Mouse (Mus musculus) heart, adult 2 months (tissue): ENCODE results near the gene Tpsb2.

Experiments
- CTCF ChIP-seq: fragments of 200-600 bp; IDR thresholded peaks from 2 replicates; pipeline ENCODE4 v1.8.1; 2022; ENCODE audit warnings: antibody characterized with exemption, mild to moderate bottlenecking, moderate library complexity
- EP300 ChIP-seq: fragments of 200-500 bp; IDR thresholded peaks from 2 replicates; pipeline ENCODE4 v1.6.1; 2011; ENCODE audit warnings: low read depth, low read length, control low read depth; ENCODE audit not compliant: insufficient read depth
- POLR2A ChIP-seq: fragments of 200-500 bp; IDR thresholded peaks from 2 replicates; pipeline ENCODE4 v1.6.1; 2011; ENCODE audit warnings: mild to moderate bottlenecking, low read depth, low read length, control low read depth; ENCODE audit not compliant: insufficient read depth

DNA sequence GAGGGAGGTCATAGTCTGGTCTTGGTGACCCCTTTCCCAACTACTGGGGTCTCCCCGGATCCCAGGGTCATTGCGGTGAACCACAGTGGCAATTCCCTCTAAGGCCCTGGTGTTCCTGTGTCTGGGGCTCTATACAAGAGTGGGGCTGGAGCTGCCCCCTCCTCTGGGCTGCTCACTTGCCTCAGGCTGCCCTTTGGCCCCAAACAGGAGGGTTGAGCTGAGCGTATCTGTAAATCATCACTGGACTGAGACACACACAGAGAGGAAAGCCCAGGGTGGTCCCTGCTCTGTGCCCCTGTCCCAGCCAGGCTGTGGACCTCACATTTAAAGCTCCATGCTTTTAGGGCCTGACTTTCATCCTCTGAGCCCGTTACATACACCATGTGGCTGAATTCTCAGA lies 27.9 kb upstream of the Tpsb2 start:
- no peak for TF ChIP-seq EP300
- TF ChIP-seq POLR2A = no peak
- no peak for TF ChIP-seq CTCF
